Mouse (Mus musculus): Measurements from ENCODE around the gene 1700008O03Rik.
A peak's percentile ranks its signal among the peaks of the same experiment; 100 is the strongest.

1700008O03Rik gene

DNA sequence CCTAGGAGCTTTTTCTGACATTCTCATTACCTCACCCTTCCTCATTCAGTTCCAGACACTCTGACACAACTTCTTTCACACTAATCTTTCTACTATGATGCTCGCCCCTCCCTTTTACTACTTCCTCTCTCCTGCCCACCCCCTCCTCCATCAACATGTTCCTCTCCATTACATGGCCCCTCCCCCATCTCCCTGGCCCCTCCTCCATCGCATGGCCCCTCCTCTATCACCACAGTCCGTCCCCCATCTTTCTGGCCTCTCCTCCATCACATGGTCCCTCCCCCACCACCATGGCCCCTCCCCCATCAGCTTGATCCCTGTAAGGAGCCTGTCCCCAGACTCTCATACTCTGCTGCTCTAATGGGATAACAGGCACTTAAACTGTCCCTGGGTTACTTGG is 36.6 kb downstream of the 1700008O03Rik start:
- DNase-seq (ENCODE audit: low read depth, low spot score): no peak

DNA sequence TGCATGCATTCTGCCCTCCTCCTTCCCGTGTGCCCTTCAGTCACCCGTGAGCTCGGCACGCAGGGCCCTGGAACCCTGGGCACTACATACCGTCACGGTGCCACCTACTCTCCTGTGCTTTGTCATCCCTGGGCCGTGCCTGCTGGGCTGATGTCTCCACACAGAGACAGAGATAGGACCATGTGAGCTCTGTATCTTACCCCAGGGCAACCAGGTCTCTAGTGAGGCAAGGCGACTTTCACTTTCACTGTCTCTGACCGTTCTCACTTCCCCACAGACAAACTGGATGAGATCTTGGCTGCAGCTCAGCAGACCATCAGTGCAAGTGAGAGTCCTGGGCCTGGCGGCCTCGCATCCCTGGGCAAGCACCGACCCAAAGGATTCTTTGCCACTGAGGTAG is 41.0 kb downstream of the 1700008O03Rik start:
- DNase-seq (ENCODE audit: low read depth, low spot score): no peak

DNA sequence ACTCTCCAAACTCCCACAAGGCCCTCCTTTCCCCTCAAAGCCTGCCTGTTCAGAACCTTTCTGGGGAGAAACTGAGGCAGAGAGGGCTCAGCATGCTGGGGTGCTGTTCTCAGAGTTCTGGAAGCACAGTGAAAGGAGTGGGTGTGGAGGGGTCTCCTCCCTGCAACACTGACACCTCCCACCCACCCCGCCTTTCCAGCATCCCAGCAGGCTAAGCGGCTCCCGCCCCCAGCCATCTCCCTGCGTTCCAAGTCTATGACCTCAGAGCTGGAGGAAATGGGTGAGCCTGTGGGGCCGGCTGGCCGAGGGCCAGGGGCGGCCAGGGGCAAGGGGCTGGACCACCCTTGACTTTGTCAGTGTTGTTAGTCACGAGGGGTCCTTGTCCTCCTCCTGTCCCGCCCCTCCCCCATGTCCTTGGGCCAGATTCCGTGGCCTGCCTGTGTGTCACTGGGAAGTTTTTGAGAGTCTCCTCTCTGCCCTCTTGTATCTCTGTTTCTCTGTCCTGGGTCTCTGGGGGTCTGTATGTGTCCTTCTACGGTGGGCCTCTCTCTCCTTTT is 42.1 kb downstream of the 1700008O03Rik start:
- no peak for DNase-seq (ENCODE audit: low read depth, low spot score)

GRCm38 (mm10) chr7:44341714-44342113 is 43.9 kb downstream of the 1700008O03Rik start:
- DNase-seq (ENCODE audit: low read depth, low spot score): no peak

GRCm38 (mm10) chr7:44341119-44341518 is 44.5 kb downstream of the 1700008O03Rik start:
- no peak for DNase-seq (ENCODE audit: low read depth, low spot score)

DNA sequence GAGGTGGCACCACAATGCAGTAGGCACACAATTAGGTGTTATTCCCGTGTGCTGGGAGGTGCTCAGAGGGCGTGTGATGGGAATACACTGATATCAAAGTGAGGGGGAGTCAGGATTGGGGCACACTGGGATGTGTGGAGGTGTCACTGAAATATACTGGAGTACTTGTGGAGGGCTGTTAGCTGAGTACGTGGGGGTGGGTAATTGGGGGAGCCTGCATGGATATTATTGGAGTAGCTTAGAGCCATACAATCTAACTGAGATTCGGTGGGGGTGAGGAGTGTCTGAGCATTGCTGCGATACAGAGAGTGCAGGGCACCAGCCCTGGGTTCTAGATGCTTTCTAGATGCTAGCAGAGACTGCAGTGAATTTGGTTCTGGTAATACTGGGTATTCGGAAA is 45.4 kb downstream of the 1700008O03Rik start:
- no peak for DNase-seq (ENCODE audit: low read depth, low spot score)

GRCm38 (mm10) chr7:44337121-44337849 is 48.3 kb downstream of the 1700008O03Rik start:
- DNase-seq (ENCODE audit: low read depth, low spot score): no peak

DNA sequence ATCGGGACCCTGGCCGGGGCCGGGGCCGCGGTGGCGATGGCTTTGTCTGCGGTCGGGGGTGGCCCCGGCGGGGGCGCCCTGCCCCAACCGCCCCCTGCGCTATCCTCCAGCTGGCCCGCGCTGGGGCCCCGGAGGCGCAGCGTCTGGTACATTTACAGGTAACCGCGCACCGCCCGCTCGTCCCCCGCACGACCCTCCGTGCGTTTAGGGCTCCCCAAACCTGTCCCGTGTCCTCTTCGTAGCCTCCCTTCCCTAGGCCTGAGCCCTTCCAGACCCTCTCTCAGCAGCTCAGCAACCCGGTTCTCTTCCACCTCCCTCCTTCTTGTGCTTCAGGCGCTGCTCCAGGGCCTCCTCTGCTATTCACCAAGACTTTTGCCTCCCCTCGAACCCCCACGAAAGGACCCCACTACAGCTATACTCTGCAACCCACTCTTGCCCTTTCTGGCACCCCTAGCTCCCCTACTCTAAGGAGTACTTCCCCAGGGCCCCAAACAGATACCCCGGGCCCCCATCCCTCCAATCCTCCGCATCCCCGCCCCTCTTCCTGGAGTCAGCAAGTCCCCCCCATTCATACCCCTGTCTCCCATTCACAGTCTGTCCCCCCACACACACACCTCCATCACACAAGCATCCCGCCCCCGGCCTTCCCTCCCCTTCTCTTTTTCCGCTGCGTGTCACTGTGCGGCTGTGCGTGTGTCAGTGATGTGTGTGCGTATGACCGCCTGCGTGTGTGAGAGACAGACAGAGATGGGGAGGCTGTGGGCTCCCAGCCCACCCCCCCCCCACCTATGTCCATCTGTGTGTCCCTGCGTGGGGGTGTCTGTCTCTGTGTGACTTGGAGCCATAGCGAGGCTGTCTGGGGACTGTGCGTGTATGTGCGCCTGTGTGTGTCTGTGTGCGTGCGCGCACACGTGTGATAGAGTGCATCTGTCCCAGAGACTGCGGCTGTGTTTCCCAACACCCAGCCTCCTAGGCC is 49.3 kb downstream of the 1700008O03Rik start:
- DNase-seq (ENCODE audit: low read depth, low spot score): no peak

DNA sequence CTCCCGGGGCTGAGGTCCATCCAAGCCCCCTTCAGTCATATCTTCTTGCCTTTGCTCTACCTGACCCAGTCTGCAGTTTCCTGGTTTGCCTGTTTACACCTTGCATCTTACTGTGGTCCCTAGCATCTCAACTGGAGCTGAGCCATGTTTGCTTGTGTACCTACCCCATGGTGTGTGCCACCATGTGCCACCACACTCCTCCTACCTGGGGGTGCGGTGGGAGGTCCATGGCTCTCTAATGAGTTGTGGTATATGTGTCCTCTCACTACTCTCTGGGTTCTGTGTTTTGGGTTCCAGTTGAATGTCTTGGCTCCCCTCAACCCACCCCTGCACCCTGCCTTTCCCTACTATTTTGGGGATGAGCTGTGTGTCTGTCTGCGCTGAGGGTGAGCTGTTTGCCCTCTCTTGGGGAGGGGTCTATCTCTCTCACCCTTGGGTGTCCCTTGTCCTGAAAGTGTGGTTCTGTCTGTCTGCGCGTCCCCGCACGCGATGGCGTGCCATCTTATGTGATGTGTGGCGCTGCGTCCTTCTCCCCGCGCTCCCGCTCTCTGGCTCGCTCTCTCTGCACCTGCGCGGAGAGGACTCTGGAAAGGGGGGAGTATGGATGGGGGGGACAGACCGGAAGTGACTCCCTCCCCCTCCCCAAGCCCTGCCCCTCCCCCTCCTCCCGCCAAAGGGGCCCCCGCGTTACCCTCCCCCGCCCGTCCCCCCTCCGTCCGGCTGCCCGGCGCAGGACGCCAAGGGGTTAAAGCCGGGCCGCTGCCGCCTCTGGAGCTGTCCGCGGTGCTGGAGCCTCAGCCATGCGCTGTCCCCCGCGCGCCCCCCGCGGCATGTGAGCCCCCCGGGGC is 50.4 kb downstream of the 1700008O03Rik start:
- DNase-seq (ENCODE audit: low read depth, low spot score): peak; percentile 67

DNA sequence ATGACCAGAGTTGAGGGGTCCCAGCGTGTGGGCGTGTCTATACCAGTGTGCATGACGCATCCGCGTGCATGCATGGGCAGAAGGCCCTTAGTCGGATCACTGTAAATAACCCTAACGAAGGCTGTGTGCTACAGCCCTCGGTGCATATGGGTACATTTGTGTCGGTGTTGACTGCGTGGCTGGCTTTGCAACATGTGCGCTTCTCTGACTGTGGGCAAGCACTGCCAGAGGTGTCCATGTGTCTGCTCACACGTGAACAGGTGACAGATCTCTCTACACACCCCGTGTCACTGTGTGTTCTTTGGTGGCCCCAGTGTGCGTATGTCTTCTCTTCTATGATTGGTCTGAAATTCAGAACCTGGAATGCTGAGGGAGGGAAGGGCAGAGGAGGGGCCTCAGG is 51.5 kb downstream of the 1700008O03Rik start:
- DNase-seq (ENCODE audit: low read depth, low spot score): no peak

DNA sequence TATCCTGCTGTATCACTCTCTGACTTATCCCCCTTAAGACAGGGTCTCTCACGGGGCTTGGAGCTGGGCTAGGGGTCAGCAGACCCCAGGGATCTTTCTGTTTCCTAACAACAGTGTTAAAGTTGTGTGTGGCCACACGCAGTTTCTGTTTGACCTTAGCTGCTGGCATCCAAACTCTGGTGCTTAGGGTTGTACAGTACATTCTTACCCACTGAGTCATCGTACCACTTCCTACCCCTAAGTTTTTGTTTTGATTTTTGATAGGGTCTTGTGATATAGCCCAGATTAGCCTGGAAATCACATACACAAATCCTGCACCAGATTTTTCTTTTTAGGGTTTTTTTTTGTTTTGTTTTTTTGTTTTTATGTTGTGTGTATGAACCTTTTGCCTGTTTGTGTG is 53.3 kb downstream of the 1700008O03Rik start:
- DNase-seq (ENCODE audit: low read depth, low spot score): no peak

- DNase-seq (ENCODE audit: low read depth, low spot score): no peak
Measured at GRCm38 (mm10) chr7:44326614-44327013, 59.0 kb downstream of the 1700008O03Rik start.

- DNase-seq (ENCODE audit: low read depth, low spot score): no peak
Measured at GRCm38 (mm10) chr7:44322290-44322689, 63.3 kb downstream of the 1700008O03Rik start.

GRCm38 (mm10) chr7:44320886-44321285 is 64.7 kb downstream of the 1700008O03Rik start:
- DNase-seq (ENCODE audit: low read depth, low spot score): no peak

DNA sequence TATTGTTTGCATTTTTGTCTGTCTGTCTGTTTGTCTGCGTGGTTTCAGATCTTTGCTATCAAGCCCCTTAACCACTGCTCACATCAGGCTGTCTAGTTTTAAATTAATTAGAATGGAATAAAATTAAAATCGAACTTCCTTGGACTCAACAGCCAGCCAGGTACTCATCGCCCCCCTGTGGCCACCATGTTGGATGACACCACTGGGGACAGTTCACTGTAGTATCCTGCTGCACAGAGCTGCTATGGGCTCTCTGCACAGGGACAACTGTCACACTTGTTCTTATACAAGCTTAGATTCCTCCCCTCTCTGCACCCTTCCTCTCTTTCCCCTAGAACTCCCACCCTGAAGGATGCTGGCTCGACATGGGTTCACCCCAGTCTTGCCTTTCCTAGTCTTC is 67.7 kb downstream of the 1700008O03Rik start:
- DNase-seq (ENCODE audit: low read depth, low spot score): no peak

DNA sequence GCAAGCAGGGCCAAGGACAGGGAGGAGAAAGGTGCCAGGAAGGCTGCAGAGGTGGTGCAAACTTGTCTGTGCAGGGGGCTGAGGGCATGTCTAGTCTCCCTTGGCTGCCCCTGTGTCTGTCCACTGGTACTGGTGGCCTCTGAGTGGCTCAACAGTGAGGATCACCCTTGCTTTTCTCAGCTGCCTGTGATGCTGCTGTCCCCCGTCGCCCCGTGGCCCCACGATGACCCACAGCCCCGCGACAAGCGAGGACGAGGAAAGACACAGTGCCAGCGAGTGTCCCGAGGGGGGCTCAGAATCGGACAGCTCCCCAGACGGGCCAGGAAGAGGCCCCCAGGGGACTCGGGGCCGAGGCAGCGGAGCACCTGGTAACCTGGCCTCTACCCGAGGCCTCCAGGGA is 73.1 kb downstream of the 1700008O03Rik start:
- no peak for DNase-seq (ENCODE audit: low read depth, low spot score)

DNA sequence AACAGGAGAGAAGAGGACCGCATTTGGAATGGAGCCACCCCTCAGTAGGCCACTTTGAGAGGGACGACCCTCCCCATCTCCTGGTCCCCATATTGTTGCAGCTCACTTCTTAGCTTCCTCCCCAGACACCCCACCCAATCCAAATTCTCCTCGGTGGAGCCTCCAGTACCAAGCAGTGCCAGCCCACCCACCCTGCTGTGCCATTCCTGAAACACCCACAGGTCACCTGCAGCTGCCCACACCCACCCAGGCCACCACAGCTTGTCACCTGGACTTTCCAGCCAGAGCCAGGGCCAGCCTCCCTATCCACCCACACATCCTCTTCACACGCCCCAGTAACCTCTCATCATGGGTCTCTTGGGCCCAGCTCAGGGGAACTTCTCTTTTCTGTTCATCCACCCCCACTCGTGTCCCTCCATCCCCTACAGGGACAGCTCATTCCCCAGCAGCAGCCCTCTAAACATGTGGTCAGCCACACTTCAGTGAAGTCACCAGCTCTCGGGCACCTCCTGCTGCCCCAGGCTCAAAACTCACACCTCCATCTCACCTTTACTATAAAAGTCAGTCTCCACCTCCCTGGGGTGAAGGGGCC is 73.8 kb downstream of the 1700008O03Rik start:
- DNase-seq (ENCODE audit: low read depth, low spot score): no peak

DNA sequence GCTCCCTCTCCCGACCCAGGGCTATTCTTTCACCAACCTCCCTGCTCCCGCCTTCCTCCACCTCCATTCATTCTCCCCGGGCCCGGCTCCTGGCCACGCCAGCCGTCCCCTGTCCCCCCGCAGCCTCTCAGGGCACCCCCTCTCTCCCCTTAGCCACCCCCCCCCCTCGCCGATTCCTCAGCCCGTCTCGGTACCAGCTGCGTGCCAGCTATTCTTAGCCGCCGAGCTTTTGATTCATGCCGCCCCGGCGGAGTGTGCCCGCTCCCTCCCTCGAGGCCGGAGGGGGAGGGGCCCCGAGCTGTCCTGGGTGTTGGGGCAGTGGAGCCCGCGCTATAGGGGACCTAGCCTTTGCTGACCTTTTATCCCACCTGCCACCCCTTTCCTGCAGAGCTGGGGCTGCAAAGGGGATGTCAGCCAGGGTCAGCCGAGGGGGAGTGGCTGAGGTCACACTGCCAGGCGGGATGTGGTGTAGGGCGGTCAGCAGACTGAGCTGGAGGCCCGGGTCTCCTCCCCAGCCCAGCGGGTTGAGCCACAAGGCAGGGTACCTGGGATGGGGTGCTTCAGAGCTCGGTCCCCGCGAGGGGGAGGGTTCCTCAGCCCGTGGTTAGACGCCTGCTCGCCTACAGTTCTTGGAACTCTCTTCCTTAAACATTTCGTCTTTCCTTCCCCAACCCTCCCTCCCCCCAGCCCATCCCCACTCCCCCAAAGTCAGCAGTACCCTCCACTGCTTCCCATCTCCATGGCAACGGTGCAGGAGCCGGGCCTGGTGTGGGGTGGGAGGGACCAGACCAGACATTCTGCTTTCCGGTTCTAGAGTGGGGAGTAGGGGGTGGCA is 74.5 kb downstream of the 1700008O03Rik start:
- peak; percentile 49 for DNase-seq (ENCODE audit: low read depth, low spot score)

GRCm38 (mm10) chr7:44310285-44310877 is 75.2 kb downstream of the 1700008O03Rik start:
- no peak for DNase-seq (ENCODE audit: low read depth, low spot score)

Measured in mesoderm, embryonic 11.5 days (tissue).